Mouse (Mus musculus): ENCODE data around the gene Asic3.

DNA sequence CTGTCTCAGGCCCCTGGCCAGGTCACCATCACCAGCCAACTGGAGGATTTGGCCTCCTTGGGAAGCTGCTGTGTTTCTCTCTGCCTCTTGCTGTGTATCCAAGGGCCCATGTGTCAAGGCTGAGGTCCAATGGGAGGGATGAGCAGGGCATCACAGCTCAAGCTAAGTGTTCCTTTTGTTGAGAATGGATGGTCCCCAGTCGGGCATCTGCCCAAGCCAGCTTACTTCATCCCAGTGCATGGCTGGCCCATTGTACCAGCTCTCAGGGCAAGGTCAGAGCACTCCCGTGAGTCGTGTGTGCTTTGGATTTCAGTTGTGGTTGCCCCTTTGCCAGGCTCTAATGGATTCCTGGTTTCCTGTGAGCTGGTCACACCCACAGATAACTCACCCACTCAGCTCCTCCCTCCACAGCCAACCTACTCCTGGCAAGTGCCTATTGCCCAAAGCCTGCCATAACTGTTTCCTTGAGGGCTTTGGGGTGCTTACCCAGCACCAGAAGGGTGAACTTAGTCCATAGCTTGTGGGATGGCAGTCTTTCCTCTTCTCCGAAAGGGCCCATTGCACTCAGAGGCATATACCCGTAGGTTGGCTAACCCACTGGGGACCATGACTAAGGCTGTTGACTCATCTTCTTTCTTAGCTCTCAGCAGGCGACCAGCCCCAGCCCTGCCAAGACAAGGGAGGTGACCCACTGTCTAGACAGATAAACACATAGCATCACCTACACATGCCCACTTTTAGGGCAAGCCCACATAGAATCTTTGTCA, 8.4 kb upstream of the Asic3 start:
- no peak for TF ChIP-seq CTCF (IDR thresholded peaks at IDR 0.05; ENCODE audit: insufficient read depth, low read depth, low read length)
- TF ChIP-seq POLR2A (IDR thresholded peaks at IDR 0.05; ENCODE audit: insufficient read depth, low read depth, low read length): no peak

All from olfactory bulb, adult 2 months (tissue).